Mouse (Mus musculus) intestine, postnatal 0 days (tissue): ENCODE results near the gene Pip4k2c. TPM values are rescaled to one million over a fixed set of nuclear protein-coding genes. Genes with fewer than 3 reads are reported as not detected.

ENCODE experiments used
- ATAC-seq: fragments of 200-750 bp; cut with Nextera tagmentation; 2 replicates; pipeline ENCODE4 v1.8.0; 2017; ENCODE audit warnings: mild to moderate bottlenecking, moderate TSS enrichment, moderate library complexity
- H3K27ac ChIP-seq: fragments of 300-500 bp; sonication (generic); 2 replicates; pipeline ENCODE4 v1.5.1; 2014; ENCODE audit warnings: mild to moderate bottlenecking, low read depth, low read length, moderate library complexity
- H3K27me3 ChIP-seq: fragments of 300-500 bp; sonication (generic); replicated peaks from 2 replicates; pipeline ENCODE4 v1.6.1; 2014; ENCODE audit warnings: low read length, mixed read lengths; ENCODE audit not compliant: control insufficient read depth, insufficient read depth
- H3K36me3 ChIP-seq: fragments of 300-500 bp; sonication (generic); 2 replicates; pipeline ENCODE4 v1.6.1; 2014; ENCODE audit warnings: mild to moderate bottlenecking, moderate library complexity; ENCODE audit not compliant: control insufficient read depth, insufficient read depth
- H3K4me1 ChIP-seq: fragments of 300-500 bp; sonication (generic); replicated peaks from 2 replicates; pipeline ENCODE4 v1.6.1; 2014; ENCODE audit warnings: antibody characterized with exemption, low read length, mixed read lengths; ENCODE audit not compliant: control insufficient read depth, insufficient read depth
- H3K4me2 ChIP-seq: fragments of 300-500 bp; sonication (generic); replicated peaks from 2 replicates; pipeline ENCODE4 v1.6.1; 2014; ENCODE audit warnings: low read depth, mild to moderate bottlenecking, moderate library complexity
- H3K4me3 ChIP-seq: fragments of 300-500 bp; sonication (generic); 2 replicates; pipeline ENCODE4 v1.5.1; 2014; ENCODE audit warnings: low read depth, low read length
- H3K9ac ChIP-seq: fragments of 300-500 bp; sonication (generic); 2 replicates; pipeline ENCODE4 v1.6.1; 2014; ENCODE audit warnings: mild to moderate bottlenecking, low read depth, low read length
- H3K9me3 ChIP-seq: fragments of 300-500 bp; sonication (generic); 2 replicates; pipeline ENCODE4 v1.6.1; 2016; ENCODE audit warnings: mixed run types; ENCODE audit not compliant: control insufficient read depth
- CTCF ChIP-seq: sonication (generic); IDR thresholded peaks from 2 replicates; pipeline ENCODE4 v1.5.1; 2016; ENCODE audit warnings: low read depth, mild to moderate bottlenecking, control low read depth, antibody characterized with exemption, moderate library complexity
- WGBS: fragments of 180-500 bp; shearing (Covaris S2); extraction: QIAGEN DNeasy Blood & Tissue Kit; methylation state at CpG from one replicate; pipeline ENCODE4 v1.1.7; 2014; 5-methylcytosine and 5-hydroxymethylcytosine counted together
- polyA plus RNA-seq: library from polyadenylated mRNA; unstranded; fragments of >200 nt; fragmentation: Nextera tagmentation; extraction: Ambion mirVana; gene quantifications from 2 replicates; pipeline ENCODE4 v1.2.1, GENCODE M21; 2015

Pip4k2c gene
- polyA plus RNA-seq, 1 experiment from 2014 or later, result 43.0 TPM

DNA sequence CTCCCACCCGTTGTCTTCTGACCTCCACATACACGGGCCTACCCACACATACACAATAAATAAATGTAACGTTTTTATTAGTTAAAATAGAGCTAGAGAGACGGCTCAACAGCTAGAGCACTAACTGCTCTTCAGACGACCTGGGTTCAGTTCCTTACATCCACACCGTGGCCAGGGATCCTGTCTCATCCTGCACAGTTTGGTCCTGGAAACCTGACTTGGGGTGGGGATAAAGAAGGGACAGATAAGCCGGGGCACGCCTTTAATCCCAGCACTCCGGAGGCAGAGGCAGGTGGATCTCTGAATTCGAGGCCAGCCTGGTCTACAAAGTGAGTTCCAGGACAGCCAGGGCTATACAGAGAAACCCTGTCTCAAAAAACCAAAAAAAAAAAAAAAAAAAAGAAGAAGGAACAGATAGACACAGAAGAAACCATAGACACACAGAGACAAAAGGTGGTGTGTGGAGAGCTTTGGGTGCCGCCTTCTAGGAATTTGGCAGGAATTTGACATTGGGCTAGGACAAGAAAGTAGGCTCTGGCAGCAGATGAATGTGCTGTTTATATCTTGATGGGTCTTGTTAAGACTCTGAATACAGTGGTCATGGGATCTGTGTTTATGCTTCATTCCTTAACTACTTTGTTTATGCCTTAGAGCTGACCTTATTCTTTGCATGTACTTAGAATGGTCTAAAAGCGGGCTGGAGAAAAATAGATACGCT, 2.5 kb upstream of the Pip4k2c start:
- Histone ChIP-seq H3K9me3 (no peaks in the 10 kb centered on the region), H3K36me3 (no peaks in the 10 kb centered on the region), H3K27me3 (no peaks in the 10 kb centered on the region), H3K4me1 (0 out of 2 replicates have a peak, but pooled peaks cover 5% of the 10 kb centered on the region), H3K4me2 (no peak overlapping the region), H3K9ac (no peak overlapping the region), H3K4me3 (no peak overlapping the region), H3K27ac (no peak overlapping the region)
- no peak for ATAC-seq
- WGBS, result 81% methylated on average over 13 of the region's 13 CpGs
- no peak for TF ChIP-seq CTCF

DNA sequence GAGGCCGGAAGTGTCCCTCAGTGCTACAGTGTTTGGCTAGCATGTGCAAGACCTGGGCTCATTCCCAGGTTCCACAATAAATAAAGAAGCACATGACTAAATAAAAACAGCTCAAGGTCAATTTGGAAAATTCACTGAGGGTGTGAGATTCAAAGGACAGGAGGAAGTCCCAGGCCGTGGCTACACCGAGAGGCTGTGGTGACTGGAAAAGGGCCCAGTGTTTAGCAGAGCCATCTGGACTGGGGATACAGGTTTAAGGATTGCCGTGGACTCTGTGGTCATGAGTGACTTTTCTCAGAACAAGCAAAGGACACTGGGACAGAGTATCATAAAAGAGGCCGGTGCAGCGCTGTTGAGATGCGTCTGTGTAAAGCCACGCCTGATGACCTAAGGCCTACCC, 1.9 kb upstream of the Pip4k2c start:
- no peak for ATAC-seq
- TF ChIP-seq CTCF, result no peak
- 84% methylated on average over 8 of the region's 8 CpGs for WGBS

DNA sequence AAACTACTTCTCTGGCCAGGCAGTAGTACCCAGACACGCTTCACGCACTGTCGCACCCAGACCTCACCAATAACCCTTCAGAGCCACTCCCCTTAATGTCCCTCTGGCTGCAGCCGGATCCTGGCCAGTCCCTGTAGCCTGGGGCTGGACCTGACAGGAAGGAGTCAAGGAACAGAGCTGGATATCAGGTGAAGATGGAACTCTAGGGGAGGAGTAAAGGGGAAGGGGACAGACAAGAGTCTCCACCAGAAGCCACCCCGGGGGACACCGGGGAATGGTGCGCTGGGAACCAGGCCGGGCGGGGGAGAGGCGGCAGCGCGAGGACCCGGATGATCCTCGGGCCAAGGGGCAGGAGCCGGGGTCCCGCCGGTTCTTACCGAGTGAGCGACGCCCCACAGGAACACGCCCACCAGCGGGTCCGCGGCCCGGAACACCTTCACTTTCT, 402 bp downstream of the Pip4k2c start:
- peak overlapping the region; percentile 86 for H3K27ac ChIP-seq

More for the DNA sequence above, 1.9 kb upstream of the Pip4k2c start:
- Histone ChIP-seq H3K9me3 (no peaks in the 10 kb centered on the region), H3K4me1 (0 out of 2 replicates have a peak, but pooled peaks cover 5% of the 10 kb centered on the region), H3K36me3 (no peaks in the 10 kb centered on the region), H3K27me3 (no peaks in the 10 kb centered on the region), H3K4me3 (no peak overlapping the region), H3K9ac (no peak overlapping the region), H3K27ac (no peak overlapping the region), H3K4me2 (no peak overlapping the region)

DNA sequence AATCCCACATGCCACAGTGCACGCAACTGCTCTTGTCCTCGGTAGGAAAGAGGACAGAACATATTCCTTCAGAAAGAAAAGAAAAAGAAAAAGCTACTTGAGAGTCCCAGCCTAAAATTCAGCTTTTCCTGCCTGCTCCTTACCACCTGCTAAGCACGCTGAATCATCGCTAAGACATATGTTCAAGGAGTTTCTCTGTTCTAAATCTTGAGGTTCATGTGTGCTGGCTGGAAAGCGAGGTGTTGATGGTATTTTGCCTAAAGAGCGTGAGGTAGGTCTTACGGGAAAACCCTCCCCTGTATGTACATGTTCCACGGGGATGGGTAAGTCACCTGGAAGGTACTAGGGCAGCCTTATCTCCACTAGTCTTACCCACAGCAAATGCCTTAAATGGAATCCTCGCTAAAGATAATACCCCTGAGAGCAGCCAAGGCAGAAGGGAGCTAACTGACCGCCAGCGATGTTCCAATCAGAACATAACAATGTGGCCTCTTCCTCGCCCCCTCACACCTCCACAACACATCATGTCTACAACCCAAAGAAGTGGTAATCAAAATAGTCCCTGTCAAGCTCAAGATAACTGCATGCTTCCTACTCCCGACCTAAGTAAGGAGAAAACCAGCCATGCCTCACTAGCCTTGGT, 1.3 kb downstream of the Pip4k2c start:
- Histone ChIP-seq H3K4me1 (0 out of 2 replicates have a peak, but pooled peaks cover 5% of the 10 kb centered on the region), H3K9me3 (no peaks in the 10 kb centered on the region), H3K27ac (no peak overlapping the region), H3K4me3 (peak overlapping the region; percentile 90), H3K27me3 (no peaks in the 10 kb centered on the region), H3K4me2 (peak overlapping the region; percentile 96), H3K36me3 (peaks cover 16% of the 10 kb centered on the region), H3K9ac (no peak overlapping the region)
- no peak for ATAC-seq
- WGBS, result 80% methylated on average over 13 of the region's 13 CpGs
- no peak for TF ChIP-seq CTCF

More for the DNA sequence above, 402 bp downstream of the Pip4k2c start:
- peak overlapping the region; percentile 90 for H3K9ac ChIP-seq
- no peak for TF ChIP-seq CTCF
- peak overlapping the region; percentile 96 for H3K4me2 ChIP-seq
- H3K4me3 ChIP-seq, result peak overlapping the region; percentile 90
- H3K4me1 ChIP-seq, result 0 out of 2 replicates have a peak, but pooled peaks cover 5% of the 10 kb centered on the region
- no peaks in the 10 kb centered on the region for H3K27me3 ChIP-seq
- peaks cover 9% of the 10 kb centered on the region for H3K36me3 ChIP-seq
- no peaks in the 10 kb centered on the region for H3K9me3 ChIP-seq
- WGBS, result 0% methylated on average over 25 of the region's 25 CpGs
- ATAC-seq, result peak; percentile 55

DNA sequence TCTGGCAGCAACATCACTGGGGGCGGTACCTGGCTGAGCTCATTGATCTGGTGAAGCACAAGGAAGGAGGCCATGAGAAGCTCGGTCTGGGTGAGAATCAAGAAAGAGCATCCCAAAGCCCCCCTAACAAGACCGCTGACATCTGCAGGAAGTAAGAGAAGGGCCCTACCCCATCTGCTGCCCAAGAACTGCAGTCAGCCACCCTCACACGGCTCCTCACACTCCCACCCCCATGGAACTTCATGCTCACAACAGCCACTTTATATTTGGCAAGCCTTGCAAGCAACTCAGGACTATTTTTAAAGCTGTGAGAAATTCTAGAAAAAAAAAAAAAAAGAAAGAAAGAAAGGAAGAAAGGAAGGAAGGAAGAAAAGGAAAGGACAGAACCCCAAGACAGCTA, 2.5 kb downstream of the Pip4k2c start:
- 79% methylated on average over 4 of the region's 4 CpGs for WGBS
- H3K9me3 ChIP-seq, result no peaks in the 10 kb centered on the region
- no peak overlapping the region for H3K9ac ChIP-seq
- H3K4me2 ChIP-seq, result no peak overlapping the region
- H3K27me3 ChIP-seq, result no peaks in the 10 kb centered on the region
- no peak for ATAC-seq
- H3K4me3 ChIP-seq, result no peak overlapping the region
- TF ChIP-seq CTCF, result no peak
- 0 out of 2 replicates have a peak, but pooled peaks cover 5% of the 10 kb centered on the region for H3K4me1 ChIP-seq
- no peak overlapping the region for H3K27ac ChIP-seq
- H3K36me3 ChIP-seq, result peaks cover 27% of the 10 kb centered on the region

DNA sequence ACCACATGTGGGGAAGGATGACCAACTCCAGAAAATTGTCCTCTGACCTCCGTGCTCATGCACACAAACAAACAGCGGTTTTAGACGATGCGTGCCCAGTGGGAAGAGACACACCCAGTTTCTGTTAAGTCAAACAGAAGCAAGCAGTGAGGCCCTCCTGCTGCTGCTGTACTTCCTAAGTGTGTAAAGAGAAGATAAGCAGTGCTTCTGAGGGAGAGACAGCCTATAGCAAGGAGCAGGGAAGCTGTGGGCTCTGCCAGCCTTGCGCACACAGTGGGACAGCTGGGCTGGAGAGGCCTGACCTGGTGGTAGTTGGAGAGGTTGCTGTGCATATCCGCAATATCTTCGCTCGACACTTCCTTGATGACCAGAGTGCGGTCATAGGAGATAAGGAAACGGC, 6.0 kb downstream of the Pip4k2c start:
- Histone ChIP-seq H3K36me3 (peaks cover 52% of the 10 kb centered on the region), H3K9ac (no peak overlapping the region), H3K4me3 (no peak overlapping the region), H3K4me1 (0 out of 2 replicates have a peak, but pooled peaks cover under 1% of the 10 kb centered on the region), H3K9me3 (no peaks in the 10 kb centered on the region), H3K27ac (no peak overlapping the region; the same call in 1 of the 2 replicates), H3K4me2 (no peak overlapping the region), H3K27me3 (no peaks in the 10 kb centered on the region)
- ATAC-seq, result peak; percentile 28; the same call in 1 of the 2 replicates
- no peak for TF ChIP-seq CTCF
- WGBS, result 58% methylated on average over 10 of the region's 10 CpGs
